Mouse (Mus musculus) splenic B cell, adult 2 months (primary cell): ENCODE results near the gene Clstn1.

Source experiments
- DNase-seq: peaks from one replicate; pipeline ENCODE4 v3.0.0-alpha.2; 2011; ENCODE audit warnings: low read depth, low spot score
- H3K27me3 ChIP-seq: 2 replicates; pipeline ENCODE4 v1.6.1; 2012; ENCODE audit warnings: mild to moderate bottlenecking, low read length, moderate library complexity, mixed read lengths; ENCODE audit not compliant: control insufficient read depth, poor library complexity, insufficient read depth, severe bottlenecking
- H3K36me3 ChIP-seq: 2 replicates; pipeline ENCODE4 v1.6.1; 2012; ENCODE audit warnings: mild to moderate bottlenecking, low read length, moderate library complexity, mixed read lengths; ENCODE audit not compliant: control insufficient read depth, poor library complexity, insufficient read depth, severe bottlenecking

Clstn1 gene

DNA sequence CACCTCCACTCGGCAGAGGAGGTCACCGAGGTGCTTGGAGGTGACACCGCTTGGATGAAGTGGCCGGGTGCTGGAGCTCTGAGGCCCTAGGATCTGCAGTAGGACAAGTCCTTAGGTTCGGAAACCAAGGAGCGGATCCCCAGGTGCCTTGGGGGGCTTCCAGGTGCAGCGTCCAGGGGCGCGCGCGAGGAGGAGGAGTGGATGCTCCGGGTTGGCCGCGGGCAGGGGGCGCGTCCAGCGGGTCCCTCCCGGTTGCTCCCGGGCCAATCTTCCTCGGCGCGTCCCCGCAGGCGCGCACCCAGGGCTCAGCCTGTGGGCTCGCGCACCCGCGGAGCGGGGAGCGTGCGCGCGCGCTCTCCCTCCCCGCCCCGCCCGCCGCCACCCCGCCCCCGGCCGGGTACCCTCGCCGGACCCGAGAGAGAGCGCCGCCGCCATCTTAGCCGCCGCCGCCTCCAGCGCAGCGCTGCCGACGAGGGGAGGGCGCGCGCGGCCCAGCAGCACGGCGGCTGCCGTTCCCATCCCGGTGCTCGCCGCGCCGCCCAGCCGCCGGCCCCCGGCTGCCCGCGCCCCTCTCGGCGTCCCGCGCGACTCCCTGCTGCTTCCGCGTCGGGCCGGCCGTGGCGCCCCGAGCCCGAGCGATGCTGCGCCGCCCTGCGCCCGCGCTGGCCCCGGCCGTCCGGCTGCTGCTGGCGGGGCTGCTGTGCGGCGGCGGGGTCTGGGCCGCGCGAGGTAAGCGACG lies at the start of gene Clstn1:
Gene Clstn1, plus strand, starts transcription at position 425 of the 739 bp plus-strand sequence.
- Histone ChIP-seq H3K27me3 (no peaks in the 10 kb centered on the region; the same call in 1 of the 2 replicates), H3K36me3 (no peaks in the 10 kb centered on the region)
- peak; percentile 11 for DNase-seq

GRCm38 (mm10) chr4:149539441-149539840 lies 46.8 kb upstream of the Clstn1 start:
- H3K36me3 ChIP-seq: no peaks in the 10 kb centered on the region
- H3K27me3 ChIP-seq: no peaks in the 10 kb centered on the region
- no peak for DNase-seq

- Histone ChIP-seq H3K27me3 (no peaks in the 10 kb centered on the region), H3K36me3 (no peaks in the 10 kb centered on the region)
- DNase-seq: no peak
These were observed 44.3 kb upstream of the Clstn1 start for GRCm38 (mm10) chr4:149541935-149542334.

DNA sequence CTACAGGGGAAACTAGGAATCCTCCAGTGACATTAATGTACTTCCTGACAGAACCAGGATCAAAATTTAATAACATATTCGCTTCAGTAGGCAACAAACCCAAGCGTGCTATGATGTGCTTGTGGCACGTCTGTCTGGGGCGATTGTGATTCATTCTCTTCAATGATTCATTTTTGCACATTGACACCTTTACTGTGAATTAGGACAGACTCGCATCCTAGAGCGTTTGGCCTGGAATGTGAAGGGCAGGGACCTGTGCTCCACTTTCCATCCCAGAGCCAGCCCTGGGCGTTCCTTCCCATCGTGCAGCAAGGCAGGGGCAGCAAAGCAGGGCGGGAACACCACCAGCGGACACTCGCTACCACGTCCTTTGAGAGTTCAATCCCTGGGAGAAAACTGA lies 43.8 kb upstream of the Clstn1 start:
- Histone ChIP-seq H3K27me3 (no peaks in the 10 kb centered on the region), H3K36me3 (no peaks in the 10 kb centered on the region)
- no peak for DNase-seq

DNA sequence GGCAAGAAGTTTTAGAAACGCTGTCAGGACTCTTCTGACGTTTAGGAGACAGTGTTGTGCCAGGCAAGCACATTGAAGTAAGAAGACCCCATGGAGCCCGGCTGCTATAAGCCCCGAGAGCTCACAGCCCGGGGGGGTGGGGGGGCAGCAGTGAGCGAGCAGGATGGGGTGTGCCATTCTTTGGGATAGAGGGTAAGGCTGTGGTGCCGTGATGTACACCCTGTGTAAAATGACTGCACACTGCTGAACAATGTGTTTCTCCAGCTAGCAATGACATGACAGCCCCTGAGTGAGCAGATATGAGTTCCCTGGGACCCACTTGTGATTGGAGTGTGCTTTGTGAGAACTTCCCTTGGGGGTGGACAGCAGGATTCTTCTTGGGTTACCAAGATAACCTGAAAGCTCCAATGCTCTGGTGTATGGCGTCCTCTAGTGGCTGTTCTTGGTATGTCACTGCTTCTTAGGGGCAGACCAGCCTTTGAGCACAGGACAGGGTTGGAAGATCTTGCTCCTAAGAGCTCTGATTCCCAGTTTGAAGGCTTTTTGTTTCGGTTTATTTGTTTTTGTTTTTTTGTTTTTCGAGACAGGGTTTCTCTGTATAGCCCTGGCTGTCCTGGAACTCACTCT lies 43.2 kb upstream of the Clstn1 start:
- H3K27me3 ChIP-seq: no peaks in the 10 kb centered on the region
- peak; percentile 85 for DNase-seq
- no peaks in the 10 kb centered on the region for H3K36me3 ChIP-seq

GRCm38 (mm10) chr4:149544892-149545291 lies 41.4 kb upstream of the Clstn1 start:
- DNase-seq: no peak
- H3K27me3 ChIP-seq: no peaks in the 10 kb centered on the region
- no peaks in the 10 kb centered on the region for H3K36me3 ChIP-seq

DNA sequence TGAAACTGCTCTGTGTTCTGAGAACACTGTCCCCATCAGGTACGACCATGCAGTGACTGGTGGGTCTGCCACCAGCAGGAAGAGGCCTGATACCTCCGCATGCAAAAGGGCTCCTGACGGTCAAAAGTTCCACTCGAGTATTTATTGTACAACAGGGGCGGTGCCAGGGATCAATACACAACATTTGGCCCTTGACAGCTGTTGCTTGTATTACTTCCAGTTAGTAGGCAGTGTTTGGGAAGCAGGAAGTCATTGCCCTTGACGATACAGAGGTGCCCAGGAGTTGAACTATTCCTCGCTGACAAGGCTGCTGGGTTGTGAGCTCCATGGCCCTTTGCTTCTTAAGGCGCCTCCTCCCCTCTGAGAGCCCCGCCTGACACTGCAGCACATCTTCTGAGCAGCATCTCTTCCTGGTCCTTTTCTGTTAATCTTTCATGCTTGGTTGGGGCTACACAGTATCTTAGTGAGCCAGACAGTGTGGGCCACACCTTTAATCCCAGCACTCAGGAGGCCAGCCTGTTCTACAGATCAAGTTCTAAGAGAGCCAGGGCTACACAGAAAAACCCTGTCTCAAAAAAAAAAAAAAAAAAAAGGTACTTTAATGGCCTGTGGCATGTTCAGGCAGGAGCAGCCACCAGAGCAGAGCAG lies 39.3 kb upstream of the Clstn1 start:
- H3K36me3 ChIP-seq: no peaks in the 10 kb centered on the region
- no peaks in the 10 kb centered on the region for H3K27me3 ChIP-seq
- no peak for DNase-seq

- no peaks in the 10 kb centered on the region for H3K36me3 ChIP-seq
- no peaks in the 10 kb centered on the region for H3K27me3 ChIP-seq
- DNase-seq: no peak
These were observed 38.7 kb upstream of the Clstn1 start for GRCm38 (mm10) chr4:149547523-149547922.

DNA sequence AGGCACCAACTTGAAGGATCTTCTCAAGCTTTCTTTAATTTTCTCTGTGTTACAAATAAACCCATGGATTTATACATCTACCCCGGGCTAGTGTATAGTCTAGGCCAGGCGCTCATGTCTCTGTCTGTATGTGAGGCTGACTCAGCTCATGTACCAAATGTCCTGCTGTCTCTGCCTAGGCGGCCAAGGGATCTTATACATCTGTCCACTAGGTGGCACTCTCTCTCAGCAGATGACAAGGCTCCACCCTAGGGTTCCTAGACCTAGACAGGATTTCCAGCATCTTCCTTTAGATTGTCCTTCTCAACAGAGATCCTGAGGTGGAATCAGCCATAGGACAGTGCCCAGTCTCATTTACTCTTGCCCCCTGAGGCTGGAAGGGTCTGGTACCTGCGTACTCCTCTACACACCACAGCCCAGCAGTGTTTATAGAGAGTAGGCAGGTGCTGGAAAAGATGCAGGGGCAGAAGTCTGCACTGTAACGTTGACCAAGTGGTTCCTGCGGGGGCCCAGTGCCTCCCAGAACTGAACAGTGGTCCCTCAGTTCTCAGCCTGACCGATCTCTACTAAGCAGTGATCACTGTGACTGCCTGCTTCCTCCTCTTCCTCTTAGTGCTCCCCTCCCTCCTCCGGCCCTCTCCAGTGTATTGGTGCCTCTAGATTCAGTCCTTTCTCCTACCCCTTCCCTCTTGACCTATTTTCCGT lies 36.9 kb upstream of the Clstn1 start:
- no peaks in the 10 kb centered on the region for H3K36me3 ChIP-seq
- H3K27me3 ChIP-seq: no peaks in the 10 kb centered on the region
- peak; percentile 81 for DNase-seq

- no peak for DNase-seq
- Histone ChIP-seq H3K36me3 (no peaks in the 10 kb centered on the region), H3K27me3 (no peaks in the 10 kb centered on the region)
These were observed 35.4 kb upstream of the Clstn1 start for GRCm38 (mm10) chr4:149550866-149551265.

DNA sequence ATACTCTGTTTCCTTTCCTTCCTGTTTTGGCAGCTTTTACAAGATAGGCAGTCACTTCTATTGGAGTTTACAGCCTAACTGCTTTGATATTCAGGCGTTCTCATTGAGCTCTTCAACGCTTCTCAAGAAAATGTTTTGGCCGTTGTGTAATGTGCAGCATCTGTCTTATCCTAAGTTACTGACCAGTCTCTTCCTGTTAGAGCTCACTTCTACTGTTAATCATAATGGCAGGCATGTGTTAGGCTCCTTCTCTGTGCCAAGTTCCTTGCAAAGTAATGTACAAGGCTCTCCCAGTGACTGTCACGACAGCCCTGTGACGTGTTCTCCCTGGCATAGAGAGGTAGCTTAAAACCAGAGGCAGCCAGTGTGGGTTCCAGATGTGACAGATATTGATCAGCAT lies 34.6 kb upstream of the Clstn1 start:
- H3K27me3 ChIP-seq: no peaks in the 10 kb centered on the region
- no peak for DNase-seq

DNA sequence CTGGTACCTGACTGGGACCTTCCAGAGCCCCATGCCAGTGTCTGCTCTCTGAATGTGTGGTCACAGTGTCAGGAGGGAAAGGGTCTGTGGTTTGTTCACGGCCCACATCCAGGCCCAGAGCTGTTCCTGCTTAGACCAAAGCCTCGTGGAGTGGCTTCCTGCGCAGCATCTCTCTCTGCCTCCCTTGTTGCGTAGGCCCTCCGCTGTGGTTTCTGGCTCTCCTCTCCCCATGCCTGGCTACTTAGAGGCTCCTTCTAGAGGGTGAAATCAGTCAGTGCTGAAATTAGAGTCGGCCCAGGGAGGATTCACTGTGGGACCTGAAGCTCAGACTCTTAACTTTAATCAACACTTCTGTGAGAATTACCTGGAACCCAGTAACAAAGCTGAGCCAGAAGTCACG lies 32.4 kb upstream of the Clstn1 start:
- Histone ChIP-seq H3K36me3 (no peaks in the 10 kb centered on the region), H3K27me3 (no peaks in the 10 kb centered on the region)
- no peak for DNase-seq

More for the DNA sequence above, 34.6 kb upstream of the Clstn1 start:
- H3K36me3 ChIP-seq: no peaks in the 10 kb centered on the region

DNA sequence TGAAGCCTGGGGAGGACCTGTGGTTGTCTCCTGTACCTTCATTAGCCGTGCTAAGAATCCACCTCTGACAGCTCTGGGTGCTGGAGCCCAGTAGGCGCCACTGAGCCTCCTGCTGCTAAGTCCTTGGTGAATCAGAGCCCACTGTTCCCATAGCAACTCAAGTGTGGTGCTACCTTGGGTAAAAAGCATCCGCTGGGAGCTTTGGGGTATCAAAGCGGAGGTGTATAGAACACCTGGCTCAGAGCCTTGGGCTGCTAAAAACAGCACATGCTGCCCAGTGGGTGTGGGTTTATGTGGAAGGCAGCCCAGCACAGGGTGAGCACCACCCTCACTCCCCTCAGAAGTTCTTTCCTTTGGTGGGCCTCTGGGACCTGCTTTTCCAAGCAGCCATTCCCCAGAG lies 30.2 kb upstream of the Clstn1 start:
- no peaks in the 10 kb centered on the region; the same call in 1 of the 2 replicates for H3K27me3 ChIP-seq
- no peak for DNase-seq
- H3K36me3 ChIP-seq: no peaks in the 10 kb centered on the region

GRCm38 (mm10) chr4:149557905-149558304 lies 28.4 kb upstream of the Clstn1 start:
- no peak for DNase-seq
- H3K27me3 ChIP-seq: no peaks in the 10 kb centered on the region; the same call in 1 of the 2 replicates
- no peaks in the 10 kb centered on the region for H3K36me3 ChIP-seq

- Histone ChIP-seq H3K27me3 (no peaks in the 10 kb centered on the region; the same call in 1 of the 2 replicates), H3K36me3 (no peaks in the 10 kb centered on the region)
- no peak for DNase-seq
These were observed 27.9 kb upstream of the Clstn1 start for GRCm38 (mm10) chr4:149558389-149558788.
